Mouse (Mus musculus) layer of hippocampus, adult 18-20 months (tissue): ENCODE data around the gene Themis2. TPM values are rescaled to one million over a fixed set of nuclear protein-coding genes. Genes with fewer than 3 reads are reported as not detected.

Experiments
- DNase-seq, 2 experiments: peaks; one replicate each; pipeline ENCODE4 v3.0.0; 2022; ENCODE audit warnings: low spot score in 2 of 2
- long read RNA-seq: library from polyadenylated mRNA; stranded (forward); transcript quantifications from one replicate; pipeline ENCODE4 v2.0.0, GENCODE M21; 2021
- total RNA-seq, 2 experiments: library from RNA; stranded (reverse); gene quantifications; 2 replicates each; pipeline ENCODE4 v1.2.3; 2021

Themis2 gene
- 1 to 10 TPM in 1 of 2 experiments, under 1 TPM in 1; 0.43 to 1.1 TPM for total RNA-seq
- long read RNA-seq, partial matches to known transcripts: 1 of 2 reads
- long read RNA-seq, other reads (novel, unspliced or antisense): 1 of 2 reads

DNA sequence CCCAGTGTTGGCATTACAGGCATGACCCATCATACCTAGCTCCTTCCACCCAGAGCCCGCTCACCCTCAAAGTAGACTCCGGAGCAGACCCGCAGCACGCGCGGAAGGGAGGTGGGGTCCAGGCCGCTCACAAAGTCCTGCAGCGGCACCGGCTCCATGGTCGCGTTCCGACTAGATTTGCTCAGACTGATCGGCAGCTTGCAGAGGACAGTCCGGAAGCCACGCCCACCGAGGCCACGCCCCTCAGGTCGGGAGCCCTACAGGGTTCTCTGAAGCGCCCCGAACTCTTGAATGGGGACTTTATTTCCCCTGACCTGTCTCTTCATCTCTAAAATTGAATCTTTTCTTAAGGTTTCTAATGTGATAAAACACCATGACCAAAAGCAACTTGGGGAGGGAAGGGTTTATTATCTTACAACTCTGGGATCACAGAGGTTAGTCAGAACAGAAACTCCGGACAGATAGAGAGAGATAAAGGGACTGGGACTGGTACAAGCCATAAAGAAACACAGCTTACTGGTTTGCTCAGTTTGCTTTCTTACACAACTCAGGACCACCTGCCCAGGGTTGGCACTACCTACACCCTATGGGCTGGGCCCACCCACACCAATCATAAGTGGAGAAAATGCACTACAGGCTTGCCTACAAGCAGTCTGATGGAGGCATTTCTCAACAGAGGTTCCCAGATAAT is at the start of gene Themis2:
TSS of gene Themis2 (minus strand) at position 192 of the 691 bp plus-strand sequence.
- DNase-seq: peak in 1 of 2 experiments; percentile 13

GRCm38 (mm10) chr4:132843705-132844071 is 47.5 kb upstream of the Themis2 start:
- DNase-seq: no peak

GRCm38 (mm10) chr4:132842970-132843704 is 47.0 kb upstream of the Themis2 start, which contains the start of gene Ppp1r8:
Gene Ppp1r8 (minus strand): TSS chr4:132843169.
- peak; percentile 89 to 92 for DNase-seq

DNA sequence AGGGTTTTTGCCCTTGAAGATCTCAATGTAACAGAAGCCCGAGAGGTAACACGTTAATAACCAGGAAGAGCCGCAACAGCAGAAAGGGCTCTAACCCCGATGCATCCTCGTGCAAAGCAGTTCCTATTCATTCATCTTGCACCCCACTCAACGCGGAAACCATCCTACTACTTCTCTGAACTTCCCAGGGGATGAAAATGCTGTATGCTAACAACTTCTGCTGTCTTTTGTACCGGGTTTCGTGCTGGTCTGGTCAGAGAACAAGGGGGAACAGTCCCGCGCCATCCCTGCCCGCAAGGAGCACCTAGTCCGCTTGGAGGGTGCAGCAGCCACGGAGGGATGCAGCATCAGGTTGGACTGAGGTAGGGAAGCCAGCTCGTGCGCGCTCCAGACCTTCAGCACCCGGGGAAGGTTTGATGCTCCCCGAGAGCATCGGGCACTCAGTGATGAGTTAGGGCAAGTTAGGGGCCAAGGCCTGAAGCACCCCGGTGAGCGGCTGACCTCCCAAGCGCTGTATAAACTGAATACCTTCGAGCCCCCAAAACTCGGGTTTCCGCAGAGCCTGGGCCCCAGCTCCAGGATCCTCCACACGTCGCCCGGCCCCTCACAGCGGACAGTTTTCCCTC is 46.2 kb upstream of the Themis2 start:
- DNase-seq: peak in 1 of 2 experiments; percentile 35

- DNase-seq: no peak
Observed at GRCm38 (mm10) chr4:132841493-132841892, 45.3 kb upstream of the Themis2 start.

DNA sequence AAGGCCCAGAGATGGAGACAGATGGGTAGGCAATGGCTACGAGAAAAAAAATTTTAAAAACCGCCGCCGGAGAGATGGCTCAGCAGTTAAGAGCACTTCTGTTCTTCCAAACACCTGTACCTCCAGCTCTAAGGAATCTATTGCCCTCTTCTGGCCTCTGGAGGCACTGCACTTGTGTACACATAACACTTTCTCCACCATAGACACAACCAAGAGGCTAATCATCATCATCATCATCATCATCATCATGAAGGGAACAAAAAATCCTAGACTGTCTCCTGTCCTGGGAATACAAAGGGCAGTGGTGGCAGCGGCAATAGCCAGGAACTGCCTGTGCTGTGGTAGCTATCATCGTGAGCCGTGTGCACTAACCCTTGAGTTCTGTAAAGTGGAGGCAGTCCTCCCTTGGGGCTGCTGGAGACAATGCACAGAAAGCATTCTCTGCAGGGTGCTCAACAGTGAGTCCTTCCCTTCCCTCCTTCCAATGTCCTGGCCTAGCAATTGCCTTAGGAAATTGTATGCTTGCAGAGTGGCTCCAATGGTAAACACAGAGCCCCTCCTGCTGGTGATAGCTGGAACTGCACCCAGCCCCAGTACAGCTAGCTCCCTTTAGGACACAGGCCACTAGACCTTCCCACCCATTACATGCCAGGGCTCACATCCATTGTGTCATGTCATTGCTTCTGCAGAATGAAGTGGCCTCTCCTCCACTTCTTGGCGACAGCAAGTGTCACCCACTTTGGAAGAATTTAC is 27.6 kb upstream of the Themis2 start:
- peak; percentile 18 to 70 for DNase-seq

DNA sequence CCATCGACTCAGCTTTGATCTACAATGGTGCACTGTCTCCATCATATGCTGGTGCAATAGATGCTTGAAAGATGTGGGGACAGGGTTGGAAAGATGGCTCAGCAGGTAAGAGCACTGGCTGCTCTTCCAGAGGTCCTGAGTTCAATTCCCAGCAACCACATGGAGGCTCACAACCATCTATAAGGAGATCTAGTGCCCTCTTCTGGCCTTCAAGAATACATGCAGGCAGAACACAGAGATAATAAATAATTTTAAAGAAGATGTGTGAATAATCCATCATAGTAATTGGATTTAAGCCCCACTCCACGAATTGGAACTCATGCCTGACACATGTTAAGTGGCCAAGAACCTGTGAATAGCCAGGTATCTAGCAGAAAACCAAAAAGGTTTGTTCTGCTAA is 22.3 kb upstream of the Themis2 start:
- DNase-seq: no peak

DNA sequence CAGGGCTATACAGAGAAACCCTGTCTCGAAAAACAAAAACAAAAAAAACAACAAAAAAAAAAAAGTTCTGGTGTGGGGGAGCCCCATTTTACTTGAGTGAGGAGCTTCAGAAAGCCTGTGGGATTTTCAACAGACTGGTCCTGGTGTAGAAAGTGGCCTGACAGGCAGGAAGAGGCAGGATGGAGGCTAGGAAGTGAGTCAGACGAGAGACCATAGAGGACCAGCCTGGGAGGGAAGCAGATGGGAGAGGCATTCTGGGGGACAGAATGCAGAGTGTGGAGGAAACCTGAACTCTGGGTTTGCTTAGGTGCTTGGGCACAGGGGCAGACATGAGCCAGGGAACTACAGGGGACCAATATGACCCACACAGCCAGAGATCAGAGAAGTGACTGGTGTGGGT is 20.7 kb upstream of the Themis2 start:
- no peak for DNase-seq

DNA sequence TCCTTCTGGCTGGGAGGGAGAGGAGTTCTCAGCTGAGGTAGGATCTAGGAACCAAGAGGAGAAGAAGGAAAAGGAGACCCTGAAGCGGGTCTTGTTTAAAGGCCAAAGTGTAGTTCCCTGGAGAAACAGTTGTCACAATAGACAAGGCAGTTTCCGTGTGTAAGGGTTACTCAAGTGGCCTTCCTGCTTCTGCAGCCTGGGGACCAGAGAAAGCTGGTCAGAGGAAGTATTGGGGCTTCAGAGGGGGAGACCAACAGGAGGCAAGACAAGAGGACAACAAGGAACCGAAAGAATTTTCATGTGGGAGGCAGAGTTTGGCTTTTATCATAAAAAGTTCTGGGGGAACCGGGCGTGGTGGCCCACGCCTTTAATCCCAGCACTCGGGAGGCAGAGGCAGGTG is 20.2 kb upstream of the Themis2 start:
- no peak for DNase-seq

DNA sequence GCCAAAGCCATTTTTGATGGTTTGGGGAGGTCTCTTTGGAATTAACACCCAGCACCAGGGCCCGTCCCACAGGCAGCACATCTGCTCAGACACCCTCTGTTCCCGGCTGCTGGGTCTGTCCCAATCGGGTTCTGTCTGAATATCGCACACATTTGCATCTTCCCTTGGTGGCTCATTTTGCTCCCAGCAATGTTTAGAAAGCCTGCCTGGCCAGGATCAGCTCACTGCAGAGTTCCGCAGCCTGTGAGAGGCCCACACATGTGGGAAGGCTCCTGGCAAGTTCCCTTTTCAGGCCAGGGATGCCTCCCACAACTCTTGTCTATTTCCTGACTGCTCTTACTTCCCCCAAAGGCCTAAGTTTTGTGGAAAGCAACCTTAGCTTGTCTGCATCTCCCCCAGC is 13.4 kb upstream of the Themis2 start:
- peak; percentile 27 to 59 for DNase-seq

- DNase-seq: no peak
Observed at GRCm38 (mm10) chr4:132807771-132808641, 11.8 kb upstream of the Themis2 start.

- DNase-seq: no peak
Observed at GRCm38 (mm10) chr4:132806620-132807191, 10.5 kb upstream of the Themis2 start.

- no peak for DNase-seq
Observed at GRCm38 (mm10) chr4:132805599-132806197, 9.5 kb upstream of the Themis2 start.

GRCm38 (mm10) chr4:132805146-132805545 is 9.0 kb upstream of the Themis2 start:
- no peak for DNase-seq

DNA sequence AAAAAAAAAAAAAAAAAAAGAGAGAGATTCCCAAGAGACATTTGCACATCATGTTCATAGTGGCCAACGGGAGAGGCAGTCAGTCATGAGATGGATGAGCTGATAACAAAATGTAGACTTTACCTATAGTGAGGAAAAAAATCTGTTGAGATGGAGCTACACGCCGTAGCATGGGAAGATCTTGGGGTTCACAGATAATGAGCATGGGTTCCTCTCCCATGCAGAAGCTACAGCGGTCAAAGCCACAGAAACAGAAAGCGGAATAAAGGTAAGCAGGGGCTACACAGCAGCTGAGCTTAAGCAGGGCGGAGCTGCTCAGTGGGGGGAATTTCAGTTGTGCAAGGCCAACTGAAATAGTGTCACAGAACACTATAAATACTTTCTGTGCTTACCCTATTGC is 8.1 kb upstream of the Themis2 start:
- DNase-seq: no peak

DNA sequence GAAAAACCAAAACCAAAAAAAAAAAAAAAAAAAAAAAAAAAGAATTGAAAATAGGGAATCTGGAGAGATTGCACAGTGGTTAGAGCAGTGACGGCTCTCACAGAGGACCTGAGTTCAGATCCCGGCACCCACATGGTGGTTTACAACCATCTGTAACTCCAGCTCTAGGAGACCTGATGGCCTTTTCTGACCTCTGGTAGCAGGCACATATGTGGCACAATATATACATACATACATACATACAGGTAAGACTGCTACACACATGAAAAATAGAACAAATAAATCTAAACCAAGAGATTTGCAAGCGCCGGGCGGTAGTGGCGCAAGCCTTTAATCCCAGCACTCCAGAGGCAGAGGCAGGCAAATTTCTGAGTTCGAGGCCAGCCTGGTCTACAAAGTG is 7.7 kb upstream of the Themis2 start:
- DNase-seq: no peak

GRCm38 (mm10) chr4:132803212-132803611 is 7.0 kb upstream of the Themis2 start:
- DNase-seq: no peak

DNA sequence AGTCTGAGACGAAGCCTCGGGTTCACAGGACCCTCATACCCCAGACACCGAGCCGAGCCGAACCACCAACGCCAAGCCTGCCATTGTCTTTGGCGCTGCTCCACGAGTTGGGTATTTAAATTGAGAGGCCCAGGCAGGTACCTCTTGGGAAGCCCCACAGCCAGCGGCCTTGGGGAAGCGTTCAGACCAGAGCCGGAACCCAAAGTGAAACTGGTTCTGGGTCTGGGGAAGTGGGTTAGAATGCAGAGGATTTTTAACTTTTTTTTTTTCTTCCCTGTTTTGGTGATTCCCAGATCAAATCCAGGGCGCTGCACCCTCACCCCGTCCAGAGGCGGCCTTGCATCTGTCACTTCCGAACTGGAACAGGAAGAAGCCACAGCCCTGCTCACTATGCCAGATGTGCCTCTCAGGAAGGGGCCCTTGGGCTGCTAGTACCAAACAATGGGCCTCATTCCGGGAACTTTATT is 6.0 kb upstream of the Themis2 start:
- DNase-seq: no peak
